Mouse (Mus musculus) hindbrain, postnatal 0 days (tissue): ENCODE results near the gene Brca1. TPM values are rescaled to one million over a fixed set of nuclear protein-coding genes. Genes with fewer than 3 reads are reported as not detected.

Experiments
- ATAC-seq: fragments of 200-750 bp; cut with Nextera tagmentation; 2 replicates; pipeline ENCODE4 v1.8.0; 2017; ENCODE audit warnings: mild to moderate bottlenecking, moderate TSS enrichment, moderate library complexity
- DNase-seq: peaks from one replicate; pipeline ENCODE4 v3.0.0-alpha.2; 2015; ENCODE audit warnings: low spot score
- H3K27ac ChIP-seq: fragments of 300-500 bp; sonication (generic); 2 replicates; pipeline ENCODE4 v1.5.1; 2014; ENCODE audit warnings: mild to moderate bottlenecking
- H3K27me3 ChIP-seq: fragments of 300-500 bp; sonication (generic); 2 replicates; pipeline ENCODE4 v1.6.1; 2014; ENCODE audit warnings: low read length, mixed read lengths; ENCODE audit not compliant: insufficient read depth
- H3K36me3 ChIP-seq: fragments of 300-500 bp; sonication (generic); 2 replicates; pipeline ENCODE4 v1.6.1; 2014; ENCODE audit warnings: low read length, mixed read lengths; ENCODE audit not compliant: insufficient read depth
- H3K4me1 ChIP-seq: fragments of 300-500 bp; sonication (generic); 2 replicates; pipeline ENCODE4 v1.6.1; 2014; ENCODE audit warnings: antibody characterized with exemption, low read length, mixed read lengths; ENCODE audit not compliant: insufficient read depth
- H3K4me2 ChIP-seq: fragments of 300-500 bp; sonication (generic); 2 replicates; pipeline ENCODE4 v1.6.1; 2014; ENCODE audit warnings: low read depth, mild to moderate bottlenecking, low read length, moderate library complexity, mixed read lengths
- H3K4me3 ChIP-seq: fragments of 300-500 bp; sonication (generic); 2 replicates; pipeline ENCODE4 v1.5.1; 2014; ENCODE audit warnings: low read length
- H3K9ac ChIP-seq: fragments of 300-500 bp; sonication (generic); replicated peaks from 2 replicates; pipeline ENCODE4 v1.6.1; 2014; ENCODE audit warnings: mild to moderate bottlenecking, low read length, moderate library complexity, mixed read lengths
- H3K9me3 ChIP-seq: fragments of 300-500 bp; sonication (generic); 2 replicates; pipeline ENCODE4 v1.6.1; 2016; ENCODE audit warnings: low read length, mixed read lengths
- CTCF ChIP-seq: IDR thresholded peaks from 2 replicates; pipeline ENCODE4 v1.5.1; 2016; ENCODE audit warnings: antibody characterized with exemption, control low read depth, low read depth
- WGBS: fragments of 180-500 bp; shearing (Covaris S2); extraction: QIAGEN DNeasy Blood & Tissue Kit; methylation state at CpG from one replicate; pipeline ENCODE4 v1.1.7; 2014; 5-methylcytosine and 5-hydroxymethylcytosine counted together
- polyA plus RNA-seq: library from polyadenylated mRNA; unstranded; fragments of >200 nt; fragmentation: Nextera tagmentation; extraction: Ambion mirVana; gene quantifications from 2 replicates; pipeline ENCODE4 v1.2.1, GENCODE M21; 2015
- total RNA-seq: library from RNA; depleted of rRNA; stranded (reverse); fragments of >200 nt; gene quantifications from 2 replicates; pipeline ENCODE4 v1.2.3, GENCODE M21; 2014

Brca1 gene
- total and polyA plus RNA-seq, 2 experiments from 2014 or later = 2.4 to 8.5 TPM

GRCm38 (mm10) chr11:101460321-101460720 lies 91.4 kb downstream of the Brca1 start:
- Histone ChIP-seq H3K4me1 (peaks cover 19% of the 10 kb centered on the region), H3K27ac (no peak overlapping the region), H3K4me2 (no peak overlapping the region), H3K27me3 (no peaks in the 10 kb centered on the region), H3K36me3 (peaks cover 47% of the 10 kb centered on the region), H3K9me3 (no peaks in the 10 kb centered on the region), H3K9ac (no peak overlapping the region), H3K4me3 (no peak overlapping the region)
- TF ChIP-seq CTCF = no peak
- ATAC-seq (no peak), DNase-seq (no peak)
- 85% methylated on average over 15 of the region's 15 CpGs for WGBS

- no peak overlapping the region for H3K27ac ChIP-seq
- no peak overlapping the region for H3K4me2 ChIP-seq
- WGBS = 38% methylated on average over 5 of the region's 6 CpGs
- H3K9ac ChIP-seq = no peak overlapping the region
- H3K27me3 ChIP-seq = no peaks in the 10 kb centered on the region
- no peaks in the 10 kb centered on the region for H3K9me3 ChIP-seq
- H3K4me1 ChIP-seq = peaks cover 19% of the 10 kb centered on the region
- no peak for TF ChIP-seq CTCF
- H3K36me3 ChIP-seq = peaks cover 47% of the 10 kb centered on the region
- ATAC-seq (no peak), DNase-seq (no peak)
- H3K4me3 ChIP-seq = no peak overlapping the region
These were observed 92.0 kb downstream of the Brca1 start for GRCm38 (mm10) chr11:101459716-101460115.

GRCm38 (mm10) chr11:101458217-101458616 lies 93.5 kb downstream of the Brca1 start:
- Histone ChIP-seq H3K36me3 (peaks cover 47% of the 10 kb centered on the region), H3K27ac (no peak overlapping the region), H3K4me3 (no peak overlapping the region), H3K4me1 (peaks cover 10% of the 10 kb centered on the region), H3K4me2 (no peak overlapping the region), H3K27me3 (no peaks in the 10 kb centered on the region), H3K9me3 (no peaks in the 10 kb centered on the region), H3K9ac (no peak overlapping the region)
- WGBS = 85% methylated on average over 12 of the region's 12 CpGs
- DNase-seq = no peak
- TF ChIP-seq CTCF = no peak
- no peak for ATAC-seq

- DNase-seq (no peak), ATAC-seq (no peak)
- no peak overlapping the region for H3K27ac ChIP-seq
- H3K9ac ChIP-seq = no peak overlapping the region
- H3K27me3 ChIP-seq = no peaks in the 10 kb centered on the region
- WGBS = 89% methylated on average over 9 of the region's 9 CpGs
- no peak overlapping the region for H3K4me2 ChIP-seq
- H3K36me3 ChIP-seq = peaks cover 43% of the 10 kb centered on the region
- H3K4me3 ChIP-seq = no peak overlapping the region
- no peaks in the 10 kb centered on the region for H3K9me3 ChIP-seq
- H3K4me1 ChIP-seq = peaks cover 8% of the 10 kb centered on the region; the same call in 1 of the 2 replicates
- no peak for TF ChIP-seq CTCF
These were observed 94.1 kb downstream of the Brca1 start for GRCm38 (mm10) chr11:101457631-101458030.

- DNase-seq = no peak
- H3K27me3 ChIP-seq = no peaks in the 10 kb centered on the region
- H3K27ac ChIP-seq = no peak overlapping the region
- no peak for TF ChIP-seq CTCF
- H3K4me3 ChIP-seq = no peak overlapping the region
- WGBS = 91% methylated on average over 7 of the region's 7 CpGs
- H3K9ac ChIP-seq = no peak overlapping the region
- ATAC-seq = no peak
- H3K4me2 ChIP-seq = no peak overlapping the region
- no peaks in the 10 kb centered on the region for H3K9me3 ChIP-seq
- H3K4me1 ChIP-seq = 0 out of 2 replicates have a peak, but pooled peaks cover 4% of the 10 kb centered on the region
- H3K36me3 ChIP-seq = peaks cover 36% of the 10 kb centered on the region
These were observed 96.1 kb downstream of the Brca1 start for GRCm38 (mm10) chr11:101455627-101456026.

- Histone ChIP-seq H3K9me3 (no peaks in the 10 kb centered on the region), H3K27me3 (no peaks in the 10 kb centered on the region), H3K4me1 (0 out of 2 replicates have a peak, but pooled peaks cover 4% of the 10 kb centered on the region), H3K4me3 (no peak overlapping the region), H3K36me3 (peaks cover 28% of the 10 kb centered on the region), H3K27ac (peak overlapping the region; percentile 51), H3K9ac (no peak overlapping the region), H3K4me2 (no peak overlapping the region)
- TF ChIP-seq CTCF = no peak
- 18% methylated on average over 6 of the region's 6 CpGs for WGBS
- DNase-seq (peak; percentile 64), ATAC-seq (peak; percentile 65)
These were observed 97.1 kb downstream of the Brca1 start for GRCm38 (mm10) chr11:101454702-101455101.

GRCm38 (mm10) chr11:101452093-101452774 lies 99.5 kb downstream of the Brca1 start:
- H3K9me3 ChIP-seq = no peaks in the 10 kb centered on the region
- H3K4me2 ChIP-seq = no peak overlapping the region
- WGBS = 74% methylated on average over 10 of the region's 10 CpGs
- no peak for ATAC-seq
- H3K4me3 ChIP-seq = no peak overlapping the region
- no peak for DNase-seq
- H3K36me3 ChIP-seq = 0 out of 2 replicates have a peak, but pooled peaks cover 5% of the 10 kb centered on the region
- no peak for TF ChIP-seq CTCF
- H3K9ac ChIP-seq = no peak overlapping the region
- H3K27me3 ChIP-seq = no peaks in the 10 kb centered on the region
- H3K4me1 ChIP-seq = 0 out of 2 replicates have a peak, but pooled peaks cover 4% of the 10 kb centered on the region
- H3K27ac ChIP-seq = no peak overlapping the region
